Mouse (Mus musculus): Measurements from ENCODE around the gene Fam13a.
A peak's percentile ranks its signal among the peaks of the same experiment; 100 is the strongest.

The Fam13a gene

GRCm38 (mm10) chr6:58998528-58998927 lies 25.8 kb downstream of the Fam13a start:
- DNase-seq, result peak; percentile 42

- peak; percentile 59 for DNase-seq
Measured at GRCm38 (mm10) chr6:58989149-58989548, 35.2 kb downstream of the Fam13a start.

GRCm38 (mm10) chr6:58988706-58989105 lies 35.6 kb downstream of the Fam13a start:
- DNase-seq, result peak; percentile 42

- peak; percentile 46 for DNase-seq
Measured at GRCm38 (mm10) chr6:58987166-58987565, 37.2 kb downstream of the Fam13a start.

- no peak for DNase-seq
Measured at GRCm38 (mm10) chr6:58985186-58985585, 39.2 kb downstream of the Fam13a start.

GRCm38 (mm10) chr6:58975249-58975648 lies 49.1 kb downstream of the Fam13a start:
- no peak for DNase-seq

- no peak for DNase-seq
Measured at GRCm38 (mm10) chr6:58974428-58974827, 49.9 kb downstream of the Fam13a start.

GRCm38 (mm10) chr6:58972873-58973272 lies 51.5 kb downstream of the Fam13a start:
- no peak for DNase-seq

GRCm38 (mm10) chr6:58968272-58968671 lies 56.1 kb downstream of the Fam13a start:
- peak; percentile 84 for DNase-seq

GRCm38 (mm10) chr6:58965071-58965831 lies 59.1 kb downstream of the Fam13a start:
- DNase-seq, result no peak

GRCm38 (mm10) chr6:58964565-58964964 lies 59.8 kb downstream of the Fam13a start:
- no peak for DNase-seq

- no peak for DNase-seq
Measured at GRCm38 (mm10) chr6:58964091-58964490, 60.3 kb downstream of the Fam13a start.

- DNase-seq, result no peak
Measured at GRCm38 (mm10) chr6:58962691-58963090, 61.7 kb downstream of the Fam13a start.

GRCm38 (mm10) chr6:58960523-58960922 lies 63.8 kb downstream of the Fam13a start:
- no peak for DNase-seq

- DNase-seq, result peak; percentile 67
Measured at GRCm38 (mm10) chr6:58951128-58951992, 73.0 kb downstream of the Fam13a start.

GRCm38 (mm10) chr6:58950410-58950809 lies 73.9 kb downstream of the Fam13a start:
- DNase-seq, result no peak

- no peak for DNase-seq
Measured at GRCm38 (mm10) chr6:58946840-58947239, 77.5 kb downstream of the Fam13a start.

GRCm38 (mm10) chr6:58946246-58946645 lies 78.1 kb downstream of the Fam13a start:
- DNase-seq, result no peak

GRCm38 (mm10) chr6:58943958-58944357 lies 80.4 kb downstream of the Fam13a start:
- DNase-seq, result no peak

- no peak for DNase-seq
Measured at GRCm38 (mm10) chr6:58942276-58942675, 82.1 kb downstream of the Fam13a start.

GRCm38 (mm10) chr6:58937726-58938125 lies 86.6 kb downstream of the Fam13a start:
- no peak for DNase-seq

GRCm38 (mm10) chr6:58934144-58934543 lies 90.2 kb downstream of the Fam13a start:
- no peak for DNase-seq

GRCm38 (mm10) chr6:58933189-58933913 lies 91.0 kb downstream of the Fam13a start:
- no peak for DNase-seq

Data from kidney, adult 11 months (tissue).